Mouse (Mus musculus) spleen, embryonic (tissue): ENCODE measurements around the gene Cacna2d3.

ENCODE experiments used
- CTCF ChIA-PET: fragments of 350-600 bp; sonication (Branson Sonifier 250); formaldehyde crosslinking; loops from one replicate; lab custom pipeline; 2022; lab: Charles Lee

Gene Cacna2d3

DNA sequence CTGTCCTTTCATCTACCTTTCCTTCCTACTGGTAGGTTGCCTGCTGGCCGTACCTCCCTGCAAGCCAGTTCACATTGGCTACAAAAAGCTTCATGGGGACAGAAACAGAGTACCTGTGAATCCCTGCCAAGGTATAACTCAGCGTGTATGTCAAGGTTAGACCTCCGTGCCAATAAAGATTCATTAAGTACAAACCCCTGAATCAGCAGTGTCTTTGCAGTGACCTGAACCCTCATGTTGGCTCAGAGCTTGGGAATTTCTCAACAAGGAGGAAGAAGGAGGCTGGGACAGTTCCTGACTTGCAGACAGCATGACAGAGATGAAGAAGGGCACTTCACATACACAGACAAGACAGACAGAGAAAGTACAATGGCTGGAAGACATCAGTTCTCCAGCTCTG lies 225.1 kb downstream of the Cacna2d3 start:
- CTCF ChIA-PET = no interaction called here

DNA sequence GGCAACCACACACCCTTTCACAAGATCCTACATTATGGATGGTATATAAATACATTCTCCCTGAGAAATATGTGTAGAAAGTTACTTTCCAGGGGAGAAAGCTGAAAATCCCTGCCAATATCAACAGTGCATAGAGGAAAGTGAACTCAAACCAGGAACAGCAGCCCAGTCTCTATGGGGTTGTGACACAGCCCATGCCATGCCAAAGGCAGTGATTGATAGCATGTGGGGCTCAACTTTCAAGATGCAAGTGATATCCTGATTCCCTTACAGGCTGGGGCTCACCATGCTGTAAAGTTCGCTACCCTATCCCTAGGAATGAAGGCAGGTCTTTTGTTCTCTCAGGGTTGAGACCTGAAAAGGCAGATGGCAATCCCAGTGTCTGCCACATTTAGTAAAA lies 229.9 kb downstream of the Cacna2d3 start:
- CTCF ChIA-PET = no interaction called here

DNA sequence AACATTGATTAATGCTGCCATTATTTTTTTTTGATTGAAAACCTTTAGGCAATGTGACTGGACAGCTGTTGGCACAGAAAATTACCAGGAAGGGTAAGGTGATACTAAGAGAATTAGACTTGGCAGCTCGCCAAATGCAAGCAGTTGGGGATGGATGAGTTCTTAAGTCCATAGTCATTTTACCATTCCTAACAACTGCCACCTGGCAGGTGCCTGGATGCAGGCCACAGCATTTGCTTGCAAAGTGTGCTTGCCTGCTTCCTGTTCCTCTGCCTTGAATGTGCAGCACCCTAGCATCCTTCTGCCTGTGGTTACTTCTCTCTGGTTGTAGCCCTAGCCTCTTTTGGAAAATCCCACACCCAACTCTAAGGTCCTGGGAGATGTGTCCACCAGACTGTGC lies 236.2 kb downstream of the Cacna2d3 start:
- CTCF ChIA-PET = no interaction called here

DNA sequence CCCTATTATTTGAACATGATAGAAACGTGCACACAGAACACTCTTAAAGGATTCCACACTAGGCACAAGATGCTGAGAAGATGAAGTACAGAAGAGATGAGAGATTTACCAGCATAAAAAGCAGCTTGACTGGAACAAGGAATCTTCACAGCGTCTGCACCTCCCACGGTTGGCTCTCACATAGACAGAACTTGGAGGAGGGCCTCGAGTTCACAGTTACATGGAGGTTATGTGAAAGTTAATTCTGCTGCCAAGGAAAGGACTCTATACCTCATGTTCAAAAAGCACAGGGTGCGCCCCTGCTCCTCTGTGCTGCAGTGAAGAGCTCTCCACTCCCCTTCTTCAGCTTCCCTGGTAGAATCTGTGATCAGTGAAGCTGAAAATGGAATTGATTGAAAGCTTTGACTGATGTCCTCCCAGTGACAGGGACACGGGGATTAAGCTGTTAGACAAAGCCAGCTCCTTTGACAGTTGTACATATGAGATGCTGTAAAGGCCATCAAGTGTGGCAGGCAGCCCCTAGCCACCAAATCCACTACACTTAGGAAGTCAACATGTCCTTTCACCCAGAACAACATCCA lies 243.2 kb downstream of the Cacna2d3 start:
- CTCF ChIA-PET = no interaction called here

DNA sequence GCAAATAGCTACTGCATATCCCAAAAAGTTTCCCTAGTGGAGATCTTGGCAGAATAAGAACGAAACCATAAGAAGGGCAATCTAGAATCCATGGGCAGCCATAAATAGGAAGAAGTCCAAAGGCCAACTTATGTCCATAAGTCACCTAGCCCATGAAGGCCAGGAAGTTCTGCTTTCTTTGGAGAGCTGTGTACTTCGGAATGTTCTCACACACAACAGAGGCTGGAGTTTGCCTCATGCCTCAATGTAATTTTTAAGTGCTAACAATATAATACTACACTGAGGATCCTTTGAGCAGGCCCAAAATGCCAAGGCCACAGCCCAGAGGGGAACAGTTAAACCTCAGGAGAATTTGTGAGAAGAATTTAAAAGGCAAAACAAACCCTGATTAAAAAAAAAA lies 257.4 kb downstream of the Cacna2d3 start:
- CTCF ChIA-PET = no interaction called here

DNA sequence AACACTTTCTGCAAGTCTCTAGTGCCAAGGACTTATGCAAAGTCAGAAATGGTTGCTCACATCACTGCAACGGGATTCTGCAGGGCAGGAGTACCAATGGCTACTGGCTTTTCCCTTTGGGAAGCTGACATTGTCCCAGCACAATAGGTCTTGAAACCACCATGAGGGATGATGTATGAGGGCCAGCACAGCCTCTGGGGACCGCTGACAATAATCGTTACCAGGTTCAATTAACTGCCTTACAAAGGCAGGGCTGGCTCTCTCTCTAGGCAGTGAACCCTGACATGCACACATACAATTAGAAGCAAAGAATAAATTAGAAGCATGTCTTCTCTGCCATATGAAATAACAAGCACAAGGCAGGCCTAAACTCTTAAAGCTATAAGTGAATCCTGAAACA lies 272.5 kb downstream of the Cacna2d3 start:
- CTCF ChIA-PET = no interaction called here

DNA sequence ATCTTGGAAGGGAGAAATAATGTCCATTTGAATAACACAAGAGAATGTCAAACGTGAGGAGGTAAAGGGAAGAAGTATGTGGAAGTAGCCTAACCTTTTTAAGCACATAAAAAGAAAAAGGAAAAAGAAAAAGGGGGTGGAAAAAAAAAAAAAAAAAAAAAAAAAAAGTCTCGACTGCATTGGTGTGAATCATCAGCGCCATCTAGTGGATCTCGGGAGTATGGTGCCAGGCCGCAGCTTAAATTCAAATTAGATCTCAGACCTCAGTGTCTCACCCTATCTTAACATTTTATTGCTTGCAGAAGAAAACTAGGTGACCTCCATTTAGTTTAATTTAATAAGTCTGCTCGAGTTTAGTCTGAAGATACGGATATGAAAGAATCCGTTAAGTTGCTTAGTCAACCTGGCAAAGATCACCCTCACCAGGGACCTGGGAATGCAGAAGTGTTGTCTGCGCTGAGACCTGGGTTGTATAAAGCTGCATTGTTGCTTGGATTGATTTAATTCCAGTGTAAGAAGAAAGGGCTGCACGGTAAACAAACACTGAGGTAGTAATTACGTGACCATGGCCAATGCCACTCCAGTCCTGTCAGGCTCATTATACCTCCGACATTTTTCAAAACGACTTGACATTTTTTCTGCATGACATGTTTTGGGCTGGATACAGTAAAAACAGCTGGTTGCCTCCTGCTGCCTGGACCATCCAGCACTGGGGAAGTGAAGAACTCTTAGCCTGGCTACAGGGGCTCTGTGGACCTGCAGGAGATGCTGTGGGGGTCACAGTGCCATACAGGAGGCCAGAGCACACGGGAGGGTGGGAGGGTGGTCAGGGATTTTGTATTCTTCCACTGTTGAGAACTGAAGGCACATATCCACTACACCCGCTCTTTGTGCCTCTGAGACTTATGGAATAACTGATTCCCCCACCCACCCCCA lies 278.3 kb downstream of the Cacna2d3 start:
- CTCF ChIA-PET = interaction anchor here (0.7 kb wide), 1 partner anchor 50 kb away, joined by 3 read pairs; no protein-coding TSS in a partner anchor

DNA sequence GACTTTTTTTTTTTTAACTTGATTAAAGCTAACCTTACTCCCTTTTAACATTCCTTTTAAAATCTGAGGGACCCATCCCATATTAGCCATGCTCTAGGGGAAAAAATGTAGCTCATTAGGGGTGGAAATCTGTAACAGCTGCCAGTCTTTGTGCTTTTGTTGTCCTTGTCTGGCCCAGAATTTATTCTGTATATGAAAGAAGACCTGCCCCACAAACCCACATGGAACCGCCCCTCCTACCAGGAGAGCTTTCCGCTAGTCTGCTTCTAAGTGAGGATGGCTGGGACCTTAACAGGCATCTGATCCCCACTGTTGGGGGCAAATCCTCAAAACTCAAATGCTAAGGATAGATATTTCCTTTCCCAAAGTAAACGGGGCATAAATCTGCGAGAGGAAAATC lies 279.2 kb downstream of the Cacna2d3 start:
- CTCF ChIA-PET = no interaction called here

DNA sequence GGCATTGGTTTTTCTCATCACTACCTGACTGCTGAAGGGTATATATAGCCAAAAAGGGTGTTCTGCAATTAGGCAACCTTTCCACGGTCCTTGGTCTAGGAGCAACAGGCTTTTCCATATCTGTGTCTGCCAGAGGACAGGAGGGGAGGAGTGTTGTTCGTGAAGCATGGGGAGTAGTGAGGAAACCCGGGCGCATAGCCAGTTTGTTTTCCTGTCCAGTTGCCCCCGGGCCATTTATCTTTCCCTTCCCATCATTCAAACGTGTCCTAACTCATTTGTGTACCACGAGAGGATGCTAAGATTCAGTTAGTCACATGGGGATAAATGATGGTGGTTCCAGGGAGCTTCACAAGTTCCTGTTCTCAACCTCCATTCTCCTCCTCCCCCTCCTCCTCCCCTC lies 283.0 kb downstream of the Cacna2d3 start:
- CTCF ChIA-PET = interaction anchor here (0.6 kb wide), 1 partner anchor 46 kb away, joined by 7 read pairs; no protein-coding TSS in a partner anchor

DNA sequence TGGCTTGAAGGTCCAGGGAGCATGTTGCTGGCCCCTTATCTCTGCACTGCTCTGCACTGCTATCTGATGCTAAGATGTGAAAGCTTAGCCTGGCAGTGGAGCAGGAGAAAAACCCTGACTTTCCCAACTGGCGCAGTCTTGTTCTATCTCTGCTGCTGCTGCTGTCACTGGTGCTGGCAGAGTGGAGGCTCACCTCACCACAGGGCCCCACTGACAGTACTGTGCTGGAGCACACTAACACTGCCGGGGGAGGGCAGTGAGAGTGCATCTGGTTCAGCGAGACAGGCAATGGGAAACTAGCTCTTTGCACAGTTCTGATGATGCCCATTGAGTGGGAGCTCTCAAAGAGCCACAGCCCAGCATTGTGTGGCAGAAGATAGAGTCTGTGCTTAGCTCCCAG lies 283.4 kb downstream of the Cacna2d3 start:
- CTCF ChIA-PET = no interaction called here

DNA sequence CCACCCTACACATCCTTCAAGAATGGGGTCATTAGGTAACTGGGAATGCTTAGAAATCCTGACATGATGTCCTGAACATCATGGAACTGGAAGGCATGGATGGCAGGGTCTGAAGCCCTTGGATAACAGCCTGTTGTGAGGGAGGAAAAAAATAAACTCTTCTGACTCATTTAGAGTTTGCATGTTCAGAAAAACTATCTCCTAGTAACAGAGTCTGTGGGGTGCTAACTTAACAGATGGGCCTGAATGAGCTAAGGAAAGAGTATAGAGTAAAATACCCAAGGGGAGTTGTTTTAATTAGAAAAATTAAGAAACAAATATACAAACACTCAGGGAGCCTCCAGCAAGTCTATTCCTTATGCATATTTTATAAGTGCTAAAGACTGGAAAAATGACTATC lies 286.5 kb downstream of the Cacna2d3 start:
- CTCF ChIA-PET = no interaction called here

DNA sequence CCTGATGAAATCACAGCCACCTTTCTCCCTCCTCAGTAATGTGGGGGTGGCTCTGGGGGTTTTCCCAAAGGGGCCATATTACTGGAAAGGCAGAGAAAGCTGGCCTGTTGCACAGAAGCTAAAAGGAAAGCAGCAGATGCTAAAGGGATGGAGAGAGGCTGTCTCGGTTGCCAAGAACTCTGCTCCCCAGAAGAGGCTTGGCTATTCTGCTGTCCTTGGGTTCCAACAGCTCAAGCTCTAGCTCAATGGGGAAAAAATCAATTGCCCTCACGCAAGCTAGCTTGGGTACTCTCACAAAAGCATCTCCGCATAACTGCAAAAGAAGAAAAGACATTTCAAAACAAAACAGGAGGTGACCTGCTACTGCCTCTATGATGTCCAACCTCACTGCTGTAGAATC lies 287.9 kb downstream of the Cacna2d3 start:
- CTCF ChIA-PET = no interaction called here

DNA sequence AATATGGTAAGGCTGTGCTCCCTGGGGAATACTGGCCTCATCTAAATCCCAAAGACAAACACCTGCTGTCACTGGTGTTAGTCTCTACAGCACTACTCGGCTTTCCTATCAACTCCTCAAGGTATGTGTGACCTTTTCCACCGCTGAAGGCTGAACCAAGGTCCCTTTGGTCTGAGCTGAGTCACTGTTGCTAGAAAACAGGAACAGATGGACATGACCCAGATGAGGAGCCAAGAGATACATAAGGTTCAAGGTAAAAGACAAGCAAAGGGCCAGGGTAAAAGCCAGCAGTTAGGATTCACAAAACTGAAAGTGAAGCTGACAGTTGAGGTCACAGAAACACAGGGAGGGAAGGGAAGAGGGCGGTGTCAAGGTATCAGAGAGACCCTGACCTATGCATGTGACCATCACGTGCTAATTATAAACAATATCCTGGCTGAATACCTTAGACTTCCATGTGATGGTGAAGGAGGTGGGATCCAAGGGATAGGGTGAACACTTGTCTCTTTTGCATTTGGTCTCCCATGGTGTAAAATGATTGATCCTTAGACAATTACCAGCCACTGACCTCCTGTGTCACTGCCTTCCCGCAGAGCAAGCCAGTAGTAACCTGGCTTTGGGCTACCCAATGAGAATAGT lies 288.5 kb downstream of the Cacna2d3 start:
- CTCF ChIA-PET = no interaction called here

DNA sequence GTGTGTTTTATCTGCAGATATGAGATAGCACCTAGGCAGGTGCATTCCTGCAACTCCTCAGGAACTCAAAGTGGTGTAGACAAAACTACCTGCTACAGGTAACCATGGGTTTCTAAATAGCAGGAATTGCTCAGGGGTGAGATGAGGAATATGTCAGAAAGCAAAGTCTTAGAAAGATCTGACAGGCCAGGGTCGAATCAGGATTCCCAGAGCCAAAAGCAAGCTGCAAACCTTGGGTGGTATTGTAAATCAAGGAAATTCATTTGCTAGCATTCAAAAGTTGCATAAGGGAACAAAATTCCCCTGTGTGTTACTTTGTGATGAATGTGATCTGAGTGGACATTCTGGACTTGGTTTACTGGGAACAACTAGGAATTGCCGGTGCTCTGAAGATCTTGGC lies 291.9 kb downstream of the Cacna2d3 start:
- CTCF ChIA-PET = no interaction called here

DNA sequence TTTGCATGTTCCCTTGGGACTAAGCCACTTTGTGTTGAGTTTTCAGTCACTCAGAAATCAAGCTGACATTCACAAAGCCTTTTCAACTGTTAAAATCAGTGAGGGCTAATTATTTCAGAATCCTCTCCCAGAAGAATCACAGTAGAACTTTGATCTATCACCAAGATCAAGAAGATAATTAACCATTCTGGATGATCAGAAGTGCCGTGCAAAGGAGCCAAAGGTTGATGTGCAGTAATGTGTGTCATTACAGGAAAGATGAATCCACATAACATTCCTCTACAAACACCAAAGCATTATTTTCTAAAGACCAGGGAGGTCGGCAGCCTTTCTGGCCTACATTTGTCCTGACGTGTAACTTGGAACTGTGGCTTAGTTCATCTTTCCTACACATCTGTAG lies 296.0 kb downstream of the Cacna2d3 start:
- CTCF ChIA-PET = no interaction called here

DNA sequence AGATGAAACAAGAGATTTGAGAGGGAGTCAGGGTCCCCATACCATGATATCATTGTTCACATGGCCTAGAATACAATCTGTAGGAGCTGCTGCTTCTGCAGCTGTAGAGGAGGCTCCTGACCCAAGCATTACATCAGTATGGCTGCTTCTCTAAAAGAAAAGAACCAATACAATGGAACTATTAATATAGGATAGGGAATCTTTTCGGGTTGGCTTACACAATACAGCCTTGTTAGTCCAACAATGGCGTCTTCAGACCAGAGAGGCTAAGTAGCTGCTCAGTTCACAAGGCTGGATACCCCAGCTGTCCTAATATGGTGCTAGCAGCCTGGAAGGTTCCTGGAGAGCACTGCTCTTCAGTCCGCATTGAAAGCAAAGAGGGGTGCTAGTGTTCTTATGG lies 296.5 kb downstream of the Cacna2d3 start:
- CTCF ChIA-PET = no interaction called here

DNA sequence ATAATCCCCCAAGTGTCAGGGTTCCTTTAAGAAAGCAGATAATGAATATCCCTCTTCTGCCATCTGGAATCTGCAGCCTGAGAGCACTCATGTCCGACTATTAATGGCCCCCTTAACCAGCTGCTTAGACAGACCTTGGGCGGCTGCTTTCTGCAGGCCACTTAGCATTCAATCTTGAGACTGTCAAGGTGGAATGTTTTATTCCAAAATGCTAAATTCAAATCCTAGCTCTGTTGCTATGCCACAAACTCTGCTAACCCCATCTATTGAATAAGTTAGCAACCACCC lies 315.8 kb downstream of the Cacna2d3 start:
- CTCF ChIA-PET = no interaction called here

DNA sequence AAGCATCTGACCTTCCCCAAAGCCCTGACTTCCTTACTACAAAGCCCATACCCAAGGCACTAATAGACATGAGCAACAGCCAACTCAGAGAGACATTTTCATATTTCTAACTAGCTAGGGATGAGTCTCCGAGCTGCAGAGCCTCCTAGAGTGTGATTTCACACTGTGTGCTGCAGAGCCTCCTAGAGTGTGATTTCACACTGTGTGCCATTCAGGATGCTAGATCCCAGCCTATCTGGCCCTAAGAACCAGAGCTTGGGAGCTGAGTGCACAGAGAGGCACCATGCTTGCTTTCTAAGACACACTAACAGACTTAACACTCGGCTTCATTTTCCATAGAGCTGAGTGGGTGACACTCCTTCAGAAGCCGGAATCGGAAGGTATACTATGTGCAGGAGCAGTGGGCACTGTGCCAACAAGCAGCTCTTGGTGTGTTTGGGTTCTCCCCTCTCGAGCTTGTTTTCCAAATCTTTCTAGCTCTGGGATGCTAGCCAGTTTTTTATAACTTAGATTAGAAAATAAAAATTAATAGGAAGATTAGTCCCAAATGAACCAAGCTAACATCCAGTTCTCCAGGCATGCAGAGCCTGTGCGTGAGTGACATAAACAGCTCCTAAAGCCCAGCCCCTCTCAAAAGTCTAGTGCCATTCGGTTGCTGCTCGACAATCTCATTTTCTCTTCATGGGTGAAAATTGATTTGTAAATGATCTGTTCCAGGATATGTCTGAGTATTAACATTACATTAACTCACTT lies 316.4 kb downstream of the Cacna2d3 start:
- CTCF ChIA-PET = no interaction called here

DNA sequence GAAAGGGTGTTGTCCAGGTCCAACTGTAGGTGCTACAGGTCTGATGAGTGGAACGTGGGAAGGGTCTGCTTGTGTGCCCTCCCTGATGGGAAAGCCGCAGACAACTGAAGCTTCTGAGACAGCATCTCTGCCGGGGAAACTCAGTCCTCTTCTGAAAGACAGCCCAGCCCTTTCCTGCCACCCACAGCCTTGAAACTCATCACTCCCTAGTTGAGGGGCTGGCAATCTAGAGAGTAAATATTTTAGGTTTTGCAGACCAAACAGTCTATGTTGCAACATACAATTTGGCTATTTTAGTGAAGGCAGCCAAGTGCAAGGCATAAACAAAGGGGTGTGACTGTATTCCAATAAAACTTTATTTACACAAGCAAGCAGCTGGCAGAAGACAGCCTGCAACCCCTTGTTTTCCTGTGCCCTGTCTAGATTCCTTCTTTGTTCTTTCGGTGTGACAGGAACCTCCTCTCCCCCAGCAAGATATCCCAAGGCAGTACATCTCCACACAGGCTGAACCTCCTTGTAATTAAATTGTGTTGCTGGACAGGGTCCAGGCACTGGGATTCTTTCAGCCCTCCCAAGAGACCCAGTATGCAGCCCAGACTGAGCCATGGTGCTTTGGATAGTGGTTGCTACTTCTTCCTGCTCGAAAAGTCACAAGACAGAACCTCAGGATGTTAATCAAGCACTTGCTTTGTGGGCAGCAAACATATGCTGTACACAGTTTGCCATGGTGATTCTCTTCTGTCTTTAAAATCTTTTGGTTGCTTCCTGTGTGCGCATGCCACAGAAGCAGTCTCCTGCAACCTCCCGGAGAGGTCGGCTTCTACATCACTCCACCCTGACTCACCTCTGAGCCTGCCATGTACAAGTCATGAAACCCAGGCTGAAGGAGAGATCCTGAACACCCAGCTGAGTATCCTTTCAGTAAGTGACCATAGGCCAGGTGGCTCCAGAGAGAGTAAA lies 317.5 kb downstream of the Cacna2d3 start:
- CTCF ChIA-PET = no interaction called here

DNA sequence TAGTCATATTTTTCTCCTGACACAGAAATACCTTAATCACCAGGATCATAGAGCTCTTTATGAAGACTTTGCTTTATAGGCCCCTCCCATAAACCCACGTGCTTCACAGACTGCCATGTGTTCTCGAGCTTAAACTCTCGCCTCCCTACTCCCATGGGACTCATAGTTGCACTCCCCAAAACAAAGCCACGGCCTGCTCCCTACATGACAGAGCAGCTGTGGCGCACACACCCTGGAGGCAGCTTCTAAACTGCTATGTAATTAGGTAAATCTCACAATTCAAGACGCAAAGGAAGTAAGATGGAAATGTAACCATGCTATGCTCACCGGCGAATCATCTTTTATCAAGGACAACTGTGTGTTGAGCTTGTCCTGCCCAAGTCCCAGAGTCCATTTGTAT lies 319.2 kb downstream of the Cacna2d3 start:
- CTCF ChIA-PET = no interaction called here

DNA sequence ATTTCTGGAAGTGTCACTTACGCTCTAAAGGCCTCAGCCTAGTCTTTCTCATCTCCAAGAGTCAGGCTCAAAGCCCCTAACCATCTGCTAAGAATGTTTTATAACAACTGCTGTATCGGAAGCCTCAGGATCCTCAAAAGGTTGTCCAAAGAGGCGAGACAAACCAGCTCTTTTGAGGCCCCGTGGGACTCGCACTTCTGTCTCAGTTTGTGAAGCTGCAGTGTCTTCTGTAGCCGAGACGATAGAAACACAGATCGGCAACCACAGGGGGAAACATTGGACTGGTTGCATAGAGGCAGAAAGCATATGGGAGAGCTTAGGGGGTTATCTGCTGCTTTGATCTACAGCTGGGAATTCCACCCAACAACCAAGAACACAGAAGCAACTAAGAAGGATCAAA lies 327.9 kb downstream of the Cacna2d3 start:
- CTCF ChIA-PET = no interaction called here
